Mouse (Mus musculus) embryonic facial prominence, embryonic 10.5 days (tissue): ENCODE measurements around the gene Smg9. TPM values are rescaled to one million over a fixed set of nuclear protein-coding genes. Genes with fewer than 3 reads are reported as not detected.
A peak's percentile ranks its signal among the peaks of the same experiment; 100 is the strongest.

Experiments used
- DNase-seq: peaks from one replicate; pipeline ENCODE4 v3.0.0-alpha.2; 2017; ENCODE audit warnings: low spot score
- H3K27ac ChIP-seq: fragments of 300-500 bp; sonication (generic); replicated peaks from 2 replicates; pipeline ENCODE4 v1.5.1; 2016; ENCODE audit warnings: mild to moderate bottlenecking
- H3K27me3 ChIP-seq: fragments of 300-500 bp; sonication (generic); replicated peaks from 2 replicates; pipeline ENCODE4 v1.6.1; 2016; ENCODE audit warnings: low read depth, mild to moderate bottlenecking; ENCODE audit not compliant: poor library complexity, severe bottlenecking
- H3K36me3 ChIP-seq: fragments of 300-500 bp; sonication (generic); replicated peaks from 2 replicates; pipeline ENCODE4 v1.6.1; 2016; ENCODE audit warnings: mild to moderate bottlenecking, moderate library complexity
- H3K4me1 ChIP-seq: fragments of 300-500 bp; sonication (generic); 2 replicates; pipeline ENCODE4 v1.6.1; 2016
- H3K4me3 ChIP-seq: fragments of 300-500 bp; sonication (generic); 2 replicates; pipeline ENCODE4 v1.5.1; 2016; ENCODE audit warnings: mild to moderate bottlenecking, moderate library complexity
- H3K9me3 ChIP-seq: fragments of 300-500 bp; sonication (generic); 2 replicates; pipeline ENCODE4 v1.6.1; 2016; ENCODE audit warnings: mild to moderate bottlenecking
- WGBS: fragments of 180-500 bp; shearing (Covaris S2); methylation state at CpG from one replicate; pipeline ENCODE4 v1.1.7; 2016; 5-methylcytosine and 5-hydroxymethylcytosine counted together
- polyA plus RNA-seq: library from polyadenylated mRNA; unstranded; fragments of >200 nt; fragmentation: Nextera tagmentation; extraction: Ambion mirVana; gene quantifications from 2 replicates; pipeline ENCODE4 v1.2.1, GENCODE M21; 2016

Smg9 gene
- polyA plus RNA-seq, 1 experiment from 2014 or later: 25.8 TPM

DNA sequence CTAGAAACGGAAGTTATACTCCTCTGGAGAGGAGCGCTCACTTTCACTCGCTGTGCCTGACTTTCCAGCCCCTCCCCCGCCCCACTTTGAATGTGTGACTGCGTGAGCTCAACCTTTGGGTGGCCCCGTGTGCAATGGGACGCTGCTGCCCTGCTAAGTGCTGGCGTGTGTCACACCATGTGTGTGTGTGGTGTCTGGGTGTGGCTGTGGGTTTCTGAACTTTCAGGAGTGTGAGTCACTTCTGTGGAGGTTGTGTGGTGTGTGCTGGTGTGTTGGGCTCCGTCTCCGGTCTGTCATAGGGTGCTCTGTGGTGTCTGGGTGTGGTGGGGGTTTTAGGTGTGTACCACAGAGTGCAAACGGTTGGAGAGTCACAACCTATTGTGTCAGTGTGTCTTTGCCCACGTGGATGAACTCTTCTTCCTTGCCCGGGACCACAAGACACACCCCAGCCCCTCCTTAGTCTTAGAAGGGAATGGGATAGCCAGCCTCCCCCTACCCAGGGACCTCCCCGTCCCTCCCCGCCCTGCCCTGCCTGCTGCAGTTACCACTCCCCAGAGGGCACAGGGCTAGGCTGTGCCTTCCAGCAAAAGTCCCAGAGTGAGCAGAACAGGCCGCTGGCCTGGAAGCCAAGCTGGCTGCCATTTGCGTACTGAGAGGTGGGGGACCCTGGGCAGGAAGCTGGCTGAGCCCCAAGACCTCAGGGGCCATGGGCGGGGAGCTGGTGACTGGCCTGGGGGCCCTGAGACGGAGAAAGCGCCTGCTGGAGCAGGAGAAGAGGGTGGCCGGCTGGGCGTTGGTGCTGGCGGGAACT, 29.5 kb upstream of the Smg9 start, which contains the start of gene Kcnn4:
Kcnn4 (plus strand) TSS at position 533 of the 811 bp plus-strand sequence.
- H3K27me3 ChIP-seq: peaks cover 5% of the 10 kb centered on the region; the same call in 1 of the 2 replicates
- H3K4me3 ChIP-seq: peak within 1 kb of the TSS; percentile 33
- H3K4me1 ChIP-seq: peaks cover 21% of the 10 kb centered on the region
- H3K36me3 ChIP-seq: no peaks in the 10 kb centered on the region
- DNase-seq: no peak
- 40% methylated on average over 23 of the region's 23 CpGs for WGBS
- no peaks in the 10 kb centered on the region for H3K9me3 ChIP-seq
- peak within 1 kb of the TSS; percentile 69; the same call in 1 of the 2 replicates for H3K27ac ChIP-seq

DNA sequence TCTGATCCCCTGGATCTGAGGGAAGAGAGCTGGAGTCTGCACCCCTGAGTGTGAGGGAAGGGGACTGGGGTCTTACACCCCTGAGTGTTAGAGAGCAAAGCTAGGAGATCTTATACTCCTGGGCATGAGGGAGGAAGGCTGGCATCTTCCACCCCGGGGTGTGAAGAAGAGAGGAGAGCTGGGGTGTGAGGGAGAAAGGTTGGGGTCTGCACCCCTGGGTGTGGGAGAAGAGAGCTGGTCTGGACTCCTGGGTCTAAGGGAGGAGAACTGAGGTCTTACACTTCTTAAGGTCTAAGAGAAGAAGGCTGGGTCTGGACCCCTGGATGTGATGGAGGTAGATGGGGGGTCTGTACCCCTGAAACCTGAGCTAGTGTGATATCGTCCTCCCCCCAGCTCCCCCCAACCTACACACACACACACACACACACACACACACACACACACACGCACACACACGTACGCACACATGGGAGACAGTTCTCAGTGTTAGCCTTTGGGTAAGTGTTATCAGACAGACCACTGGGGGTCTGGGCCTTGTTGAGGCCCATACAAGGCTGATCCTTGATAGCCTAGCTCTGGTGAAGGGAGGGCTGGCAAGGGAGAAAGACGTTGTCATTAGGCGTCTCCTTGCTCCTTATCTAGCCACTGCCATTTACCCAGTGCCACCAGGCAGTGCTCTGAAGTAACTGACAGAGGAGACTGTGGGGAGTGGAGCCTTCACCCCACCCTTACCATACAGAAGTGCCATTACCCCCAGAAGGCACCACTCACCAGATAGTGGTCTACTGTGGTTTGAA, 28.2 kb upstream of the Smg9 start:
- DNase-seq: no peak
- Histone ChIP-seq H3K27me3 (peaks cover 5% of the 10 kb centered on the region; the same call in 1 of the 2 replicates), H3K36me3 (no peaks in the 10 kb centered on the region), H3K4me3 (peak overlapping the region; percentile 33; the same call in 1 of the 2 replicates), H3K9me3 (no peaks in the 10 kb centered on the region), H3K4me1 (peaks cover 21% of the 10 kb centered on the region), H3K27ac (peak overlapping the region; percentile 69)
- WGBS: 75% methylated on average over 7 of the region's 7 CpGs

DNA sequence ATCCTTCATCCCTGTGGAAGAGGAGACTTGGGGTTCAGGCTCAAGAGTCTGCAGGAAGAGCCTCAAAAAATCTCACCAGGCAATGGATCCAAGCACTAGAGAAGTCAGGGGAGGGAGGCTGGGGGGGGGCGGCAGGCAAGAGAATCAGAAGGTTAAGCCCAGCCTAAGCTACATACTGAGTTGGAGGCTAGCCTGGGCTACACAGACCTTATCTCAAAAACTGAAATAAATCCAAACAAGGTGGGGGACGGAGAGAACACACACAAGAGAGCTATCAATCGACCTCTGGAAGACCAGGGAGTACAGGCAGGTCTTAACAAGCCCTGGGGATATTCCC, 27.6 kb upstream of the Smg9 start:
- H3K4me1 ChIP-seq: peaks cover 21% of the 10 kb centered on the region
- peaks cover 10% of the 10 kb centered on the region for H3K27me3 ChIP-seq
- 69% methylated on average over 3 of the region's 3 CpGs for whole genome bisulfite sequencing
- no peaks in the 10 kb centered on the region for H3K36me3 ChIP-seq
- DNase-seq: no peak
- peak overlapping the region; percentile 33; the same call in 1 of the 2 replicates for H3K4me3 ChIP-seq
- no peak overlapping the region; the same call in 1 of the 2 replicates for H3K27ac ChIP-seq
- H3K9me3 ChIP-seq: no peaks in the 10 kb centered on the region

- H3K4me3 ChIP-seq: no peak overlapping the region
- H3K27me3 ChIP-seq: peaks cover 15% of the 10 kb centered on the region
- H3K36me3 ChIP-seq: no peaks in the 10 kb centered on the region
- WGBS: 87% methylated on average over 10 of the region's 11 CpGs
- no peak for DNase-seq
- peaks cover 26% of the 10 kb centered on the region for H3K4me1 ChIP-seq
- peak overlapping the region; percentile 48; the same call in 1 of the 2 replicates for H3K27ac ChIP-seq
- H3K9me3 ChIP-seq: no peaks in the 10 kb centered on the region
Observed at GRCm38 (mm10) chr7:24372300-24372699, 27.1 kb upstream of the Smg9 start.

- no peak for DNase-seq
- peaks cover 20% of the 10 kb centered on the region for H3K27me3 ChIP-seq
- WGBS: 73% methylated on average over 4 of the region's 4 CpGs
- no peaks in the 10 kb centered on the region for H3K9me3 ChIP-seq
- peak overlapping the region; percentile 48 for H3K27ac ChIP-seq
- peaks cover 31% of the 10 kb centered on the region for H3K4me1 ChIP-seq
- no peak overlapping the region for H3K4me3 ChIP-seq
- no peaks in the 10 kb centered on the region for H3K36me3 ChIP-seq
Observed at GRCm38 (mm10) chr7:24372786-24373185, 26.6 kb upstream of the Smg9 start.

- Histone ChIP-seq H3K27me3 (peaks cover 28% of the 10 kb centered on the region), H3K36me3 (no peaks in the 10 kb centered on the region), H3K4me3 (no peak overlapping the region), H3K9me3 (no peaks in the 10 kb centered on the region), H3K4me1 (peaks cover 38% of the 10 kb centered on the region), H3K27ac (peak overlapping the region; percentile 61; the same call in 1 of the 2 replicates)
- no peak for DNase-seq
- WGBS: 45% methylated on average over 20 of the region's 20 CpGs
Observed at GRCm38 (mm10) chr7:24373538-24374379, 25.7 kb upstream of the Smg9 start.

- WGBS: 89% methylated on average over 8 of the region's 8 CpGs
- DNase-seq: no peak
- H3K27ac ChIP-seq: no peak overlapping the region; the same call in 1 of the 2 replicates
Observed at GRCm38 (mm10) chr7:24376456-24376855, 23.0 kb upstream of the Smg9 start.

GRCm38 (mm10) chr7:24377091-24377865, 22.1 kb upstream of the Smg9 start:
- DNase-seq: peak; percentile 69
- peaks cover 47% of the 10 kb centered on the region for H3K4me1 ChIP-seq
- H3K36me3 ChIP-seq: no peaks in the 10 kb centered on the region
- H3K27ac ChIP-seq: peak overlapping the region; percentile 78
- H3K4me3 ChIP-seq: peak overlapping the region; percentile 53
- H3K27me3 ChIP-seq: peaks cover 24% of the 10 kb centered on the region
- 7% methylated on average over 49 of the region's 49 CpGs for WGBS
- H3K9me3 ChIP-seq: no peaks in the 10 kb centered on the region

More at GRCm38 (mm10) chr7:24376456-24376855, 23.0 kb upstream of the Smg9 start:
- Histone ChIP-seq H3K4me1 (peaks cover 48% of the 10 kb centered on the region), H3K27me3 (peaks cover 24% of the 10 kb centered on the region), H3K36me3 (no peaks in the 10 kb centered on the region), H3K9me3 (no peaks in the 10 kb centered on the region), H3K4me3 (no peak overlapping the region)

DNA sequence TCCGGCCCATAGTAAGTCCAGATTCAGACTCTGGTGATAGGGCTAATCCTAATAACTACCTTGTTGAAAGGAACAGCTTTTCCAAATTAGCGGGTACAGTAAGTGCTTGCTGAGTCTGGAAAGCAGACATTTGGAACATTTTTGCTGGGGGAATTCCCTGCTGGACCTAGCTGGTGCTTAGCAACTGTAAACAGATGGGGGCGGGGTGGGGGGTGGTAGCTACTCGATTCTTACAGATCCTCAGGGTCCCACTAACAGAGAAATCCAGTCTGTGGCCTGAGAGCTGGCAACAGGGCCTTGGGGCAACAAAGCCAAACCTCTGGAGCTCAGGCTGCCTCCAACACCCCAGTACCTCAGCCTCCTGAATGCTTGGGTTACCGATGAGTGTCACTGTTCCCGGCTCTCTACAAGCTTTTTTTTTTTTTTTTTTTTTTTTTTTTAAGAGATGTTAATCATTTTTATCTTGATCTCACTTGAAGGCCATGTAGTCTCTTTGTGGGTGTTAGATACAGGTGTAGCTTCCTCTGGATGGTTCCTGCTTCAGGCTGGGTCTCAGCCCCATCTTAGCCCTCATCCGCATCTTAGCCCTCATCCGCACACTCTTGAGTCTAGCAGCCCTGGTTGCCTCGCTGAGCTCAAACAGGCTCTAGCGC, 21.2 kb upstream of the Smg9 start:
- Histone ChIP-seq H3K36me3 (no peaks in the 10 kb centered on the region), H3K27me3 (peaks cover 24% of the 10 kb centered on the region), H3K27ac (peak overlapping the region; percentile 78), H3K4me1 (peaks cover 42% of the 10 kb centered on the region), H3K4me3 (no peak overlapping the region), H3K9me3 (no peaks in the 10 kb centered on the region)
- DNase-seq: peak; percentile 50
- WGBS: 71% methylated on average over 10 of the region's 10 CpGs

GRCm38 (mm10) chr7:24379934-24380333, 19.5 kb upstream of the Smg9 start:
- peaks cover 41% of the 10 kb centered on the region for H3K27me3 ChIP-seq
- H3K9me3 ChIP-seq: no peaks in the 10 kb centered on the region
- peaks cover 33% of the 10 kb centered on the region for H3K4me1 ChIP-seq
- 33% methylated on average over 7 of the region's 7 CpGs for WGBS
- H3K36me3 ChIP-seq: no peaks in the 10 kb centered on the region
- 0 out of 2 replicates have a peak overlapping the region, but pooled peaks have one; percentile 8 for H3K4me3 ChIP-seq
- peak; percentile 63 for DNase-seq
- peak overlapping the region; percentile 80 for H3K27ac ChIP-seq

DNA sequence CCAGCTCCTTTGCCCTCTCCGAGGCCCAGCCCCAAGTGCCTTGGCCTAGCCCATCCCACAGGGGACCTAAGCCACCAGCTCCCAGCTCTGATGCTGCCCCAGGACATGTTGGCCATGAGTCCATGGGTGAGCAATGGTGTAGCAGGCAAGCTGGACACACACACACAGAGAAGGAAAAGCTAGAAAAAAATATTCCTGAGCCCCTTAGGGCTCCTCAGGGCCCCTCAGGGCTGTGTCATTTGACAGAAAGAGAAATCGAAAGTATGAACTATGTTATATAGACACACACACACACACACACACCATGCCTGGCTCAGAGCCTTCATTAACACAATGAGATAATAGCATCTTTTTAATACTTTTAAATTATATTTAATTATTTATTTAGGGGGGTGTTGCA, 19.0 kb upstream of the Smg9 start:
- Histone ChIP-seq H3K27ac (peak overlapping the region; percentile 80), H3K4me3 (no peak overlapping the region)
- 62% methylated on average over 2 of the region's 2 CpGs for WGBS

More for the DNA sequence above, 19.0 kb upstream of the Smg9 start:
- Histone ChIP-seq H3K27me3 (peaks cover 41% of the 10 kb centered on the region), H3K36me3 (no peaks in the 10 kb centered on the region), H3K4me1 (peaks cover 33% of the 10 kb centered on the region), H3K9me3 (no peaks in the 10 kb centered on the region)
- DNase-seq: no peak
